Mouse (Mus musculus) spleen, postnatal 14 days (tissue): ENCODE data around the gene Irak2.
"Not testable (repeated sequence)": the region's sequence is repeated elsewhere in the genome, so short reads cannot be mapped to it uniquely, and the experiment has no call there.

Experiments
- DNase-seq, 2 experiments: peaks; one replicate each; pipeline ENCODE4 v3.0.0; 2021 to 2022; ENCODE audit warnings: low spot score in 2 of 2

Irak2 gene

GRCm38 (mm10) chr6:113668287-113669154 lies 30.3 kb downstream of the Irak2 start:
- no peak for DNase-seq

GRCm38 (mm10) chr6:113669821-113670220 lies 31.6 kb downstream of the Irak2 start:
- DNase-seq = no peak

DNA sequence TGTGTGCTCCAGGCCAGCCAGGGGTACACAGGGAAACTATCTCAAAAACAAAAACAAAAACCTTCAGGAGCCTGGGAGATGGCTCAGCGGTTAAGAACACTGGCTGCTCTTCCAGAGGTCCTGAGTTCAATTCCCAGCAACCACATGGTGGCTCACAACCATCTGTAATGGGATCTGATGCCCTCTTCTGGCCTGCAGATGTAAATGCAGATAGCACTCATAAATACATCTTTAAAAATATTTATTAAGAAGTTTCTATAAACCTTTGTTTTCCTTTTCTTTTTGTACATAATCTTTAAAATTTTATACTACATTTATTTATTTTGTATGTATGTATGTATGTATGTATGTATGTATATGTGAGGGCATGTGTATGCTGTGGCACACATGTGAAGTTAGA lies 33.8 kb downstream of the Irak2 start:
- DNase-seq = not testable (repeated sequence)

- DNase-seq = no peak
These were observed 34.7 kb downstream of the Irak2 start for GRCm38 (mm10) chr6:113672989-113673388.

- no peak for DNase-seq
These were observed 37.0 kb downstream of the Irak2 start for GRCm38 (mm10) chr6:113675234-113675633.

GRCm38 (mm10) chr6:113675991-113676390 lies 37.7 kb downstream of the Irak2 start:
- DNase-seq = no peak

GRCm38 (mm10) chr6:113677070-113677734 lies 38.9 kb downstream of the Irak2 start:
- DNase-seq = no peak

DNA sequence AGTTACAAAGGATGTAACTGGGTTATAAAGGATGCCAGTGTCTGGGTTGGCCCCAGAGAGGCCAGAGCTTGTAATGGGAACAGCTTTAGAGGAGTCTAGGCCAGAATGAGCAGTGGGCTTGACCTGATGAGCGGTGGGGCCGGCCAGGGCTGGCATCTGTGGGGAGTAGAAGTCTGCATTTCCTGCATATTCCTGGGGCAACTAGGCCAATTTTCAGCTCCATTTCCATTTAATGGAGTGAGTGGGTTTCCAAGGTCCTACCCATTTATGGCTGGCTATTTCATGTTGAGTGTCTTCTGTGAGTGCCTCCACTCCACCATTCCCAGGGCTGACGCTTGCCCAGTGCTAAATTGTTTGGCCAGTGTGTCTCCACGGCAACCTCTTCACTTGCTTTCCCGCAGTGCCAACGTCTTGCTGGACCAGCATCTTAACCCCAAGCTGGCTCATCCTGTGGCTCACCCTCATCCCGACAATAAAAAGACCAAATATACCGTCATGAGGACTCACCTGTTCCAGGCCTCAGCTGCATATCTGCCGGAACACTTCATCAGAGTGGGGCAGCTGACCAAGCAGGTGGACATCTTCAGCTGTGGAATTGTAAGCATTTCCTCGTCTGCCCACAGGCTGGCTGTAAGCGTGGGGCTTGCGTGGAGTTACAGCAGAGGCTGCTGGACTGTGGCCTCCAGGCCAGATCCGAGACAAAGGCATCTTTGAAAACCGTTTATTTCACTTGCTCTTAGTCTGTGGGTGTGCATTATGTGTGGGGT lies 40.2 kb downstream of the Irak2 start:
- DNase-seq = no peak

GRCm38 (mm10) chr6:113679993-113680566 lies 41.8 kb downstream of the Irak2 start:
- no peak for DNase-seq

- peak; percentile 80 to 88 for DNase-seq
These were observed 43.0 kb downstream of the Irak2 start for GRCm38 (mm10) chr6:113681271-113681670.

- no peak for DNase-seq
These were observed 45.0 kb downstream of the Irak2 start for GRCm38 (mm10) chr6:113683081-113683825.

DNA sequence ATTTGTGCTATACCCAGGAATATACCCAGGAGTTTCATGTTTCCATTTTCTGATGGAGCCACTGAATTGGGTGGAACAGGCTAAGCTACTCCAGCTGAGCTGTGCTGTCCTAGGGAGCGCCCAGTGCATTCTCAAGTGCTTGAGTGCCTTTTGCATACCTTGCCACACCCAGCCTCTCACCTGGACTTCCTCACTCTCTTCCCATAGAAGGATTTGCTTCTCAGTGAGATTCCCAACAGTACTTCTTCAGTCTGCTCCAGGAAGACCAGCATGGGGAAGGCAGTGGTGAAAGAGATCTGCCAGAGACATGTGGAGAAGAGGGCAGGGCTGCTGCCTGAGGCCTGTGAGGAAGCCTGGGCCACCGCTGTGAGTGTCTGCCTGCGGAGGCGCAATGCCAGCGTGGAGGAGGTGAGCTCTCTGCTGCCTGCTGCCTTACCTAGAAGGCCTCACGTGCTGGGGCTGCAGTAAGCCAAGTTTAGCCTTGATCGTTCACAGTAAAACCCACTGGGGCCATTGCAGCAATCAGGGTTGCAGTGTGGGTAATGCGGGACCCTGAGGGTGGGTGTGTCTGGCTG lies 48.4 kb downstream of the Irak2 start:
- no peak for DNase-seq

- DNase-seq = no peak
These were observed 51.7 kb downstream of the Irak2 start for GRCm38 (mm10) chr6:113690008-113690399.

GRCm38 (mm10) chr6:113690400-113691083 lies 52.3 kb downstream of the Irak2 start:
- peak; percentile 26 to 35 for DNase-seq

DNA sequence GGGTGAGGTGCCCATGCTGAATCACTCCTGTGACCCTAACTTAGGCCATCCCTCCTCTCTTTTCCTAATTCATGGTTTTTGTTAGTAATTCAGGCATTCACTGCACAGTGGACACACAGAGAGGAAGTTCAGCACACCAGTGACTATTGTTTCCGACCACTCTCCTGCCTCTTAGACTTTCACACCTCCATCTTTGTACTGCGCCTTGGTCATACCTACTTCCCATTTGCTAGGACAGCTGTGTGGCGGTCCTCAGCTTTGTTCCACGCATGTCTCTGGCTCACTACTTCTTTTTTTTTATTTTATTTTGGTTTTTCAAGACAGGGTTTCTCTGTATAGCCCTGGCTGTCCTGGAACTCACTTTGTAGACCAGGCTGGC lies 52.8 kb downstream of the Irak2 start:
- DNase-seq = no peak

DNA sequence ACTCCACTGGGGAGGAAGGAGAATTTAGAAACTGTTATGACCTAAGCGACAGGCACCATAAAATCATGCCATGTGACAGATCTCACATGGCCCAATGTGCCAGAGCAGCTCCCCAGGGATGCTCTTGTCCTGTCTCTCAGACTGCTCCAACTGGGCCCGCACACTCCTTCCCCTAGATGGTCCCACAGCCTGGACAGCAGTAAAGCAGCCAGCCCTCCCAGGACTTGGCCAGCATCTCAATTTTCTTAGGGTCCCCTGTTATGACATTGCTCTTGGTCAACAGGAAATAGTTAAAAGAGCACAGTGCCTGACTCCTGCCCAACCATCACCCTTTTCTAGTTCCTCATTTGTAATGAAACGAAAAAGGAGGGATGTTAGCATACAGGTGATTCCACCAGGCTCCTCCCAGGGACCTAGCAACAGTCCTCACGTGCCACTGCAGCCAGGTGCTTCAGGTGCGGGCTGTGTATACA lies 54.4 kb downstream of the Irak2 start:
- DNase-seq = no peak

DNA sequence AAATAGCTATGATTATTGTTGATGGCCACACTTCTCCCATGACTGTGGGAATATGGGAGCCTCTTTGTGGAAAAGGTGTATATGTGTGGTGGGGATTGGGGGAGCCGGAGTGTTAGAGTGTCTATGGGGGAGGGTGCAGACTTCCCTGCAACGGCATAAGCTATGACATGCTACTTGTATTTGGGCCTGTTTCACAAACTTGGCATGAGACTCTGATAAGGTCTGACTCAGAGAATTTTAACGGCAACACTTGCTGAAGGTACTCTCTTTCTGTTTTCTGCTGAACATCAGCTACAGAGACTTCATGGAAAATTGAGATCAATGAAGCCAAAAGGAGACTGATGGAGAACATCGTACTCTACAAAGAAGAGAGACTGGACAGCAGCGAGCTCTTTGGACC lies 55.1 kb downstream of the Irak2 start:
- DNase-seq = no peak

DNA sequence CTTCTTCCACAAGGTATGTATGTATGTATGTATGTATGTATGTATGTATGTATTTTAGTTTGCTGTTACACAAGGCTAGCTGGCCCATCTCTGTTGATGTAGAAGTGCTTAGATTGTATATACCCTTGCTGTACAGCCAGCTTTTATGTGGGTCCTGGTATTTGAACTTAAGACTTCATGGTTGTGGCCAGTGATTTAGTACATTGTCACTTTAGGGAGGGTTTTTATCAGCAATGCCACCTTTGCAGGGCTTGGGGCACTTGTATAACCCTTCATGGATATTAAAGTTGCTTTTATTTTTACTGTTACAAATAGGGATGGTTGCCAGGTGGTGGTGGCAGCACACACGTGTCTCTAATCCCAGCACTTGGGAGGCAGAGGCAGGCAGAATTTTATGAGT lies 56.9 kb downstream of the Irak2 start:
- no peak for DNase-seq

GRCm38 (mm10) chr6:113695766-113696355 lies 57.6 kb downstream of the Irak2 start:
- no peak for DNase-seq
